ENCODE assay signal across 22 mouse cellular contexts in genomic region chr12:54876879-54877278, GRCm38 (mm10). TPM values are rescaled to one million over a fixed set of nuclear protein-coding genes. Genes with fewer than 3 reads are reported as not detected.
DNase-seq lines count a peak whose midpoint lies in the region; ATAC-seq and TF ChIP-seq lines count a peak whose summit lies in the region.
"Had no signal": no experiment of that assay in that cellular context is flagged by ENCODE, and none has a peak within 500 bp of the region (broad histone marks: within the 10 kb centered on the region; RNA-seq: fewer than 3 reads in every experiment).

No protein-coding gene starts in this region.

- no peaks in the 10 kb centered on the region for H3K36me3 ChIP-seq in embryonic facial prominence, embryonic 14.5 days (ENCODE audit: control insufficient read depth, insufficient read depth, low read length)
- no peaks in the 10 kb centered on the region for H3K36me3 ChIP-seq in embryonic facial prominence, embryonic 10.5 days (replicated peaks)
- H3K36me3 ChIP-seq in heart, embryonic 15.5 days = no peaks in the 10 kb centered on the region
- H3K36me3 ChIP-seq in limb, embryonic 13.5 days = no peaks in the 10 kb centered on the region
- no peaks in the 10 kb centered on the region for H3K36me3 ChIP-seq in limb, embryonic 10.5 days
- H3K36me3 ChIP-seq: embryonic facial prominence, embryonic 12.5 days; heart, embryonic 12.5 days; hindbrain, embryonic 12.5 days had no signal

- TF ChIP-seq POLR2A in lung, adult 2 months (IDR thresholded peaks at IDR 0.05; ENCODE audit: borderline replicate concordance, extremely low read depth, low read depth, low read length) = no peak

- ATAC-seq in embryonic facial prominence, embryonic 14.5 days (ENCODE audit: low read depth) = no peak
- ATAC-seq in heart, embryonic 15.5 days (replicated peaks; ENCODE audit: insufficient number of reproducible peaks, insufficient read depth, low FRiP score, low read depth) = no peak
- peak; percentile 37; the same call in 1 of the 2 replicates for ATAC-seq in limb, embryonic 13.5 days (ENCODE audit: low FRiP score, low read depth)
- ATAC-seq: forebrain, embryonic 14.5 days; hindbrain, embryonic 16.5 days; inflammation-experienced regulatory T-cells, adult 6 months; intestine, postnatal 0 days had no signal

- H3K4me2 ChIP-seq in embryonic facial prominence, embryonic 14.5 days (ENCODE audit: low read depth, low read length) = no peak overlapping the region
- H3K4me2 ChIP-seq in heart, embryonic 15.5 days = no peak overlapping the region
- no peak overlapping the region for H3K4me2 ChIP-seq in limb, embryonic 13.5 days (replicated peaks)
- H3K4me2 ChIP-seq: embryonic facial prominence, embryonic 12.5 days; heart, embryonic 12.5 days; hindbrain, embryonic 12.5 days had no signal

- H3K4me3 ChIP-seq in embryonic facial prominence, embryonic 14.5 days (ENCODE audit: low read depth, low read length) = no peak overlapping the region
- H3K4me3 ChIP-seq in embryonic facial prominence, embryonic 10.5 days = no peak overlapping the region
- H3K4me3 ChIP-seq in heart, embryonic 15.5 days = no peak overlapping the region
- no peak overlapping the region for H3K4me3 ChIP-seq in limb, embryonic 13.5 days
- no peak overlapping the region for H3K4me3 ChIP-seq in limb, embryonic 10.5 days
- H3K4me3 ChIP-seq in lung, adult 2 months (replicated peaks; ENCODE audit: extremely low read depth, low read depth, low read length) = no peak overlapping the region
- H3K4me3 ChIP-seq: embryonic facial prominence, embryonic 12.5 days; gastrocnemius, adult 2 months; heart, adult 2 months; heart, embryonic 12.5 days; hindbrain, embryonic 12.5 days had no signal

- 22% methylated on average over 5 of the region's 5 CpGs for WGBS in embryonic facial prominence, embryonic 14.5 days
- WGBS in embryonic facial prominence, embryonic 10.5 days = 27% methylated on average over 5 of the region's 5 CpGs
- 40% methylated on average over 5 of the region's 5 CpGs for WGBS in heart, embryonic 15.5 days
- WGBS in limb, embryonic 13.5 days = 28% methylated on average over 5 of the region's 5 CpGs
- 47% methylated on average over 5 of the region's 5 CpGs for WGBS in limb, embryonic 10.5 days
- WGBS in lung, adult 2 months = 45% methylated on average over 5 of the region's 5 CpGs

- TF ChIP-seq CTCF in lung, adult 2 months (IDR thresholded peaks at IDR 0.05; ENCODE audit: insufficient read depth, low read length) = no peak

- H3K9ac ChIP-seq in embryonic facial prominence, embryonic 14.5 days (ENCODE audit: low read depth, low read length) = no peak overlapping the region
- no peak overlapping the region for H3K9ac ChIP-seq in heart, embryonic 15.5 days
- no peak overlapping the region for H3K9ac ChIP-seq in limb, embryonic 13.5 days
- H3K9ac ChIP-seq: embryonic facial prominence, embryonic 12.5 days; heart, embryonic 12.5 days; hindbrain, embryonic 12.5 days had no signal

- intact Hi-C loops in heart, postnatal 25 days (cut with DNase I) = no loop called here

- no peak overlapping the region for H3K27ac ChIP-seq in embryonic facial prominence, embryonic 14.5 days (replicated peaks; ENCODE audit: low read depth, low read length)
- no peak overlapping the region for H3K27ac ChIP-seq in embryonic facial prominence, embryonic 10.5 days (replicated peaks)
- H3K27ac ChIP-seq in heart, embryonic 15.5 days = peak overlapping the region; percentile 48; the same call in 1 of the 2 replicates
- H3K27ac ChIP-seq in limb, embryonic 13.5 days = no peak overlapping the region
- H3K27ac ChIP-seq in limb, embryonic 10.5 days = no peak overlapping the region
- H3K27ac ChIP-seq: embryonic facial prominence, embryonic 12.5 days; gastrocnemius, adult 2 months; heart, adult 2 months; hindbrain, embryonic 12.5 days had no signal

- peak; percentile 64 for DNase-seq in embryonic facial prominence, embryonic 14.5 days (ENCODE audit: low spot score)
- no peak for DNase-seq in embryonic facial prominence, embryonic 10.5 days (ENCODE audit: low spot score)
- no peak for DNase-seq in heart, postnatal 25 days (ENCODE audit: low spot score)
- DNase-seq in limb, embryonic 10.5 days (ENCODE audit: low spot score) = no peak
- peak; percentile 62 for DNase-seq in MEL-GATA-1-ER (ENCODE audit: extremely low read depth, low read depth)
- DNase-seq in lung, adult 2 months = no peak
- DNase-seq: adrenal gland, adult 2 months; adrenal gland, postnatal 25 days; cerebellum, adult 2 months; cerebellum, postnatal 10 days; gastrocnemius, adult 2 months; heart, adult 2 months; heart, postnatal 4 days had no signal

- H3K27me3 ChIP-seq in embryonic facial prominence, embryonic 14.5 days (replicated peaks; ENCODE audit: control insufficient read depth, insufficient read depth, low read length) = no peaks in the 10 kb centered on the region
- H3K27me3 ChIP-seq in embryonic facial prominence, embryonic 10.5 days (replicated peaks; ENCODE audit: low read depth, poor library complexity, severe bottlenecking) = no peaks in the 10 kb centered on the region
- H3K27me3 ChIP-seq in heart, embryonic 15.5 days = no peaks in the 10 kb centered on the region
- H3K27me3 ChIP-seq in limb, embryonic 13.5 days = no peaks in the 10 kb centered on the region
- no peaks in the 10 kb centered on the region for H3K27me3 ChIP-seq in limb, embryonic 10.5 days (ENCODE audit: low read depth, poor library complexity, severe bottlenecking)
- H3K27me3 ChIP-seq: embryonic facial prominence, embryonic 12.5 days; heart, embryonic 12.5 days; hindbrain, embryonic 12.5 days had no signal

- no peaks in the 10 kb centered on the region for H3K4me1 ChIP-seq in embryonic facial prominence, embryonic 14.5 days (ENCODE audit: control insufficient read depth, insufficient read depth, low read length)
- H3K4me1 ChIP-seq in embryonic facial prominence, embryonic 10.5 days = peaks cover 5% of the 10 kb centered on the region; the same call in 1 of the 2 replicates
- peaks cover 8% of the 10 kb centered on the region; the same call in 1 of the 2 replicates for H3K4me1 ChIP-seq in heart, embryonic 15.5 days (replicated peaks)
- no peaks in the 10 kb centered on the region for H3K4me1 ChIP-seq in limb, embryonic 13.5 days
- no peaks in the 10 kb centered on the region for H3K4me1 ChIP-seq in limb, embryonic 10.5 days
- no peaks in the 10 kb centered on the region for H3K4me1 ChIP-seq in lung, adult 2 months (ENCODE audit: control insufficient read depth, insufficient read depth, low read length)
- H3K4me1 ChIP-seq: embryonic facial prominence, embryonic 12.5 days; hindbrain, embryonic 12.5 days had no signal

- H3K9me3 ChIP-seq in embryonic facial prominence, embryonic 14.5 days (ENCODE audit: control insufficient read depth, low read length) = no peaks in the 10 kb centered on the region
- no peaks in the 10 kb centered on the region for H3K9me3 ChIP-seq in embryonic facial prominence, embryonic 10.5 days
- H3K9me3 ChIP-seq in heart, embryonic 15.5 days (replicated peaks) = no peaks in the 10 kb centered on the region
- no peaks in the 10 kb centered on the region for H3K9me3 ChIP-seq in limb, embryonic 13.5 days
- no peaks in the 10 kb centered on the region for H3K9me3 ChIP-seq in limb, embryonic 10.5 days (replicated peaks)
- H3K9me3 ChIP-seq: embryonic facial prominence, embryonic 12.5 days; heart, embryonic 12.5 days; hindbrain, embryonic 12.5 days had no signal

RNA-seq across cellular contexts. Expression of gene Cfl2, which starts 14.2 kb away (rescaled TPM):
- 314 and 361 TPM in 2 replicates for polyA plus RNA-seq in embryonic facial prominence, embryonic 14.5 days (2014; fragmentation: Nextera tagmentation; extraction: Ambion mirVana)
- 159 and 165 TPM in 2 replicates for polyA plus RNA-seq in embryonic facial prominence, embryonic 10.5 days (2016; fragmentation: Nextera tagmentation; extraction: Ambion mirVana)
- 379 and 432 TPM in 2 replicates for polyA plus RNA-seq in heart, embryonic 15.5 days (2015; fragmentation: Nextera tagmentation; extraction: Ambion mirVana)
- 100 to 1,000 TPM; 364 to 384 TPM for total RNA-seq in heart, postnatal 25 days (2021)
- polyA plus RNA-seq in limb, embryonic 13.5 days (2015; fragmentation: Nextera tagmentation; extraction: Ambion mirVana) = 184 and 187 TPM in 2 replicates
- 149 and 151 TPM in 2 replicates for polyA plus RNA-seq in limb, embryonic 10.5 days (2016; fragmentation: Nextera tagmentation; extraction: Ambion mirVana)
- polyA plus RNA-seq in lung, adult 2 months (2012; rRNA removed) = 12.5 and 27.8 TPM in 2 replicates

Comparison
In these comparisons a context has a peak if more than half of its experiments do, and no peak if none do; other contexts are left out.
1. DNase-seq: peak in embryonic facial prominence, embryonic 14.5 days (single experiment) and MEL-GATA-1-ER (single experiment); none in embryonic facial prominence, embryonic 10.5 days (single experiment), heart, postnatal 25 days (single experiment), limb, embryonic 10.5 days (single experiment) and lung, adult 2 months (single experiment).